Mouse (Mus musculus) forebrain, embryonic 16.5 days (tissue): Measurements from ENCODE around the gene 3110082I17Rik. TPM values are rescaled to one million over a fixed set of nuclear protein-coding genes. Genes with fewer than 3 reads are reported as not detected.

Experiments used
- ATAC-seq: fragments of 200-750 bp; cut with Nextera tagmentation; 2 replicates; pipeline ENCODE4 v1.8.0; 2017; ENCODE audit warnings: mild to moderate bottlenecking, moderate library complexity
- H3K27ac ChIP-seq: fragments of 300-500 bp; sonication (generic); 2 replicates; pipeline ENCODE4 v1.5.1; 2014; ENCODE audit warnings: low read length, control low read depth
- H3K27me3 ChIP-seq: fragments of 300-500 bp; sonication (generic); replicated peaks from 2 replicates; pipeline ENCODE4 v1.6.1; 2014; ENCODE audit warnings: low read length; ENCODE audit not compliant: control insufficient read depth, insufficient read depth
- H3K36me3 ChIP-seq: fragments of 300-500 bp; sonication (generic); 2 replicates; pipeline ENCODE4 v1.6.1; 2014; ENCODE audit not compliant: control insufficient read depth, insufficient read depth
- H3K4me1 ChIP-seq: fragments of 300-500 bp; sonication (generic); replicated peaks from 2 replicates; pipeline ENCODE4 v1.6.1; 2014; ENCODE audit warnings: low read length; ENCODE audit not compliant: control insufficient read depth, insufficient read depth
- H3K4me2 ChIP-seq: fragments of 300-500 bp; sonication (generic); 2 replicates; pipeline ENCODE4 v1.6.1; 2014; ENCODE audit warnings: mild to moderate bottlenecking, low read length, control low read depth
- H3K4me3 ChIP-seq: fragments of 300-500 bp; sonication (generic); replicated peaks from 2 replicates; pipeline ENCODE4 v1.5.1; 2014; ENCODE audit warnings: mild to moderate bottlenecking, low read length, control low read depth
- H3K9ac ChIP-seq: fragments of 300-500 bp; sonication (generic); replicated peaks from 2 replicates; pipeline ENCODE4 v1.6.1; 2014; ENCODE audit warnings: low read depth, low read length, control low read depth
- H3K9me3 ChIP-seq: fragments of 300-500 bp; sonication (generic); 2 replicates; pipeline ENCODE4 v1.6.1; 2016; ENCODE audit warnings: low read length; ENCODE audit not compliant: control insufficient read depth
- WGBS: fragments of 180-500 bp; shearing (Covaris S2); extraction: QIAGEN DNeasy Blood & Tissue Kit; methylation state at CpG from one replicate; pipeline ENCODE4 v1.1.7; 2014; 5-methylcytosine and 5-hydroxymethylcytosine counted together
- polyA plus RNA-seq: library from polyadenylated mRNA; unstranded; fragments of >200 nt; fragmentation: Nextera tagmentation; extraction: Ambion mirVana; gene quantifications from 2 replicates; pipeline ENCODE4 v1.2.1, GENCODE M21; 2015

The 3110082I17Rik gene
- polyA plus RNA-seq, result 21.4 and 22.7 TPM in 2 replicates

DNA sequence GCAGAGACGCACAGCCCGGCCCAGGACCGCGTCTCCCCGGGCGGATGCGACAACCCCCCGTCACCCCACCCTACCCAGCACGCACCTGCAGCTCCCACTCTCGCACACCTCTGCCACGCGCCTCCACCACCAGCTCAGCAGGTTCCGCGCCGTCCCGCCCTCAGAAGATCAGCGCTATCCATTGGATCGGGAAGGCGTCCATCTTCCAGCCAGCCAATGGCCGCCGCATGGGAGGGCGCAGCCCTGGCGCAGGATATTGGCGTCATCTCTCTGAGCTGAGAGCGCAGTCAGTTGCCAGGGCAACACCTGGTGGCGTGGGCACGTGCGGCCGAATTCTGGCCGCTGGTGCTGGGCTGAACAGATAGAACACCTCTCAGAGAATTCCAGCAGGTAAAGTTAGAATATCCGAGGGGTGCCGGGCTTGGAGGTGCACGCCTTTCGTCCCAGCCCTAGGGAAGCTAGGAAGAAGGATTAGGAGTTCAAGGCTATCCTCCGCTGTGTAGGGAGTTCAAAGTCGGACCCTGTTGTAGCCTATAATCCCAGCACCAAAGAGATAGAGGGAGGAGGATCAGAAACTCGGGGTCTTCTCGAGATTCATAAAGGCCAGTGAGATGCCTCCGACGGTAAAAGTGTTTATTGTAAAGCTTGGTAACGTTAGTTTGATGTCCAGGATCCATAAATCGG is at the start of gene 3110082I17Rik:
Gene 3110082I17Rik, minus strand, starts transcription at position 144 of the 684 bp plus-strand sequence.
- H3K36me3 ChIP-seq, result no peaks in the 10 kb centered on the region
- H3K4me2 ChIP-seq, result peak within 1 kb of the TSS; percentile 85
- H3K27me3 ChIP-seq, result no peaks in the 10 kb centered on the region
- peak; percentile 99 for ATAC-seq
- H3K9me3 ChIP-seq, result no peaks in the 10 kb centered on the region
- H3K4me1 ChIP-seq, result peaks cover 15% of the 10 kb centered on the region
- no peak within 1 kb of the TSS for H3K27ac ChIP-seq
- peak within 1 kb of the TSS; percentile 71 for H3K4me3 ChIP-seq
- 3% methylated on average over 42 of the region's 42 CpGs for WGBS
- peak within 1 kb of the TSS; percentile 67 for H3K9ac ChIP-seq

DNA sequence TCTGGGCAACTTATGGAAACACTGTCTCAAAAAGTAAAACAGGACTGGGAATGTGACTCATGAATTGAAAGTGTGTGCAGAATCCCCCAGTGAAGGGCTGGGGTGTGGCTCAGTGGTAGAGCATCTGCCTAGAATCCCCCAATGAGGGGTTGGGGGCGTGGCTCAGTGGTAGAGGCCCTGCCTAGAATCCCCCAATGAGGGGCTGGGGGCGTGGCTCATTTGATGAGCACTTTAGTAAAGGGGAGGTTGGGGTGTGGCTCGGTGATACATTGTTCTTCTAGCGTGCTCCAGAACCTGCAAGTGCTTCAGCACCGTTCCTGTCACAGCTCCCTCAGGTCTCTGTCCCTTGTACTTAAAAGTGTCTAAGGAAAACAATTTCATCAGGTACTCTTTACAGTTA is 45.9 kb upstream of the 3110082I17Rik start:
- Histone ChIP-seq H3K27me3 (peaks cover 20% of the 10 kb centered on the region), H3K27ac (no peak overlapping the region), H3K9ac (no peak overlapping the region), H3K4me3 (no peak overlapping the region), H3K4me1 (no peaks in the 10 kb centered on the region), H3K36me3 (no peaks in the 10 kb centered on the region), H3K4me2 (no peak overlapping the region), H3K9me3 (no peaks in the 10 kb centered on the region)
- no peak for ATAC-seq
- WGBS, result 21% methylated on average over 5 of the region's 5 CpGs

DNA sequence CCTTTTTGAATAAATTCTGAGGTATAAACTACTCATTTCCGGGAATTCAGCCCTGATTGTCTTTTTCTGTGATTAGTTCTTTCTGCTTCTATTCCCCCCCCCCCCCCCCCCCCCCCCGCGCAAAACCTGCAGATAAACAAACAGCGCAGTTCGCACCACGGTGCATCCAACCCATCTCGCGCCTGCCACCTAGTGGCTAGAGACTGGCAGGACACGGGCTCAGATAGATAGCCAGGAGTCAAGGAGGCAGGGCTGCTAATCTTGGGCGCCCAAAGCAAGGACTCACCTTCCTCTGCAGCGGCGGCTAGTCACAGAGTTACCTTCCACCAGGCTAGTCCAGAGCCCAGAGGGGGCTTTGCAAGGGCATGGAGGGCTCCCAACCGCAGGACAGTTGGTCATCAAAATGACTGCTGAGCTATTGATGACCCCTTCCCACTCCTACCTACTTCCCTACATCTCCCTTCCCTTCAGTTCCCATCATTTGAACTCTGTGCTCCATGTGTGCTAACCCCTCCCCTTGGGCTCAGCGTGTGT is 44.8 kb upstream of the 3110082I17Rik start:
- WGBS, result 5% methylated on average over 12 of the region's 14 CpGs
- H3K9ac ChIP-seq, result no peak overlapping the region
- H3K4me3 ChIP-seq, result no peak overlapping the region
- no peak overlapping the region for H3K4me2 ChIP-seq
- peaks cover 15% of the 10 kb centered on the region for H3K27me3 ChIP-seq
- no peak overlapping the region for H3K27ac ChIP-seq
- H3K36me3 ChIP-seq, result no peaks in the 10 kb centered on the region
- H3K4me1 ChIP-seq, result no peaks in the 10 kb centered on the region
- ATAC-seq, result no peak
- H3K9me3 ChIP-seq, result no peaks in the 10 kb centered on the region

DNA sequence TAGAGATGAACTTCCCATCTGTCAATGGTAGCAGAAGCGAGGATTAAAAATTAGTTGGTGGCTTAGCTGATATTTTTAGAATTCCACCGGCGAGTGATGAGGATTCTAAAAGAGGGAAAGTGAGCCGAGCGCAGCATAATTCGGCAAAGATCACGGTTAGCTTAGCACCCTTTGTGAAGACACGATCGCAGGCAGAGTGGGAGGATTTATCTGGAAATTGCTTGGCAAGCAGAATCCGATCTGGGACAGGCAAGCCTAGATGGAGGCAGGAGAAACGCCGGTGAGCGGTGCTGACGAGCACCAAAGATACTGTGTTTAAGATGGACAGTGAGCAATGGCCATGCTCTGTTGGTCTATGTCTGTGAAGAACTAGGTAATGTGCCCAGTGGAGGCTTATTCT is 42.0 kb upstream of the 3110082I17Rik start:
- Histone ChIP-seq H3K4me3 (no peak overlapping the region), H3K9me3 (no peaks in the 10 kb centered on the region), H3K27ac (no peak overlapping the region), H3K4me2 (no peak overlapping the region), H3K36me3 (no peaks in the 10 kb centered on the region), H3K9ac (no peak overlapping the region), H3K27me3 (peaks cover 6% of the 10 kb centered on the region), H3K4me1 (no peaks in the 10 kb centered on the region)
- ATAC-seq, result no peak
- WGBS, result 78% methylated on average over 14 of the region's 14 CpGs

DNA sequence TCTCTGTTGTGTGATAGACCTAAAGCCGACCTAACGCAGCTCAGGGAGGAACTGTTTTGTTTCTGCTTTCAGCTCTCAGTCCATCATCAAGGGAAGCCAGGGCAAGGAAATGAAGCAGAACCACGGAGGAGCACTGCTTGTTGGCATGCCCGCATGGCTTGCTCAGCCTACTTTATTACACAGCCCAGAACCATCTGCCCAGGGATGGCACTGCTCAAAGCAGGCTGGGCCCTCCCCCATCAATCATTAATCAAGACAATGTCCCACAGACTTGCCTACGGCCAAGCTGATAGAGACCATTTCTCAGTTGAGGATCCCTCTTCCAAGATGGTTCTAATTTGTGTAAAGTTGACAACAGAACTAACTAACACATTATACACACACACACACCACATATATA is 38.5 kb upstream of the 3110082I17Rik start:
- Histone ChIP-seq H3K9ac (no peak overlapping the region), H3K9me3 (no peaks in the 10 kb centered on the region), H3K27ac (no peak overlapping the region), H3K4me1 (no peaks in the 10 kb centered on the region), H3K4me3 (no peak overlapping the region), H3K36me3 (no peaks in the 10 kb centered on the region), H3K4me2 (no peak overlapping the region), H3K27me3 (no peaks in the 10 kb centered on the region; the same call in 1 of the 2 replicates)
- WGBS, result 63% methylated on average over 5 of the region's 5 CpGs
- ATAC-seq, result no peak

DNA sequence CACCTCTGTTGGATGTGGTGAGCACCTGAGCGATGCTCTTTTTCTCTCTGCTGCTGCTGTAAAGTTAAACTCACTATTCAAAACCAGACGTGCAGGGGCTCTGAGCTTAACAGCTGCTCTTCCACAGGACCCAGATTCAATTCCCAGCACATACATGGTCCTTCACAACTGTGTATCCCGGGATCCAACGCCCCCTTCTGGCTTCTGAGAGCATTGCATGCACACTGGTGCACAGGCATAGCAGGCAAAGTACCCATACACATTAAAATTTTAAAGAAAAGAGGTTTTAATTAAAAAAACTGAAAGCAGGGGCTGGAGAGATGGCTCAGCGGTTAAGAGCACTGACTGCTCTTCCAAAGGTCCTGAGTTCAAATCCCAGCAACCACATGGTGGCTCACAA is 36.6 kb upstream of the 3110082I17Rik start:
- no peak for ATAC-seq

DNA sequence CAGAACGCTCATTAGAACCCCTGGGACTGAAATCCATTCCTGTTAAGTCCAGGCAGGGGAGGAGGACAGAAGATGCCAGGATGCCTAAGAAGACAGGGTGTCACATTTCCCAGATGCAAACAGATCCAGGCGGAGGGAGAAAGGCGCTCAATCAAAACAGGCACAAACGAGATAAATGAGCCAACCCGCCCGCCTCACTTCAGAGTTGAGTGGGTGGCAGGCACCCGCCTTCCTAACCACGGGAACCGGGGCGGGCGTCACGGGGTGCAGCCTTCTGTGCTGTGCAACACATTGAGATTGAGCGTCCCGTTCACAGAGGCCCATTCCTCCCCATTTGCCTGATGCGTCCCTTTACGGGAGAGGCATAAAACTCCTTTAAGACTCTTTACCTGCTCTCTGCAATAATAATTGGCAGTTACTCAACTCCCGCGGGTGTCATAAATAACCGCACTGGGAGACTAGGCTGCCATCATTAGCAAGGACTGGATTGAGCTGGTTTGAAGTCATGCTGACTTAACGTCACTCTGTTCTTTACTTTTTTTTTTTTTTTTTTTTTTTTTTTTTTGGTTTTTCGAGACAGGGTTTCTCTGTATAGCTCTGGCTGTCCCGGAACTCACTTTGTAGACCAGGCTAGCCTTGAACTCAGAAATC is 34.8 kb upstream of the 3110082I17Rik start:
- no peaks in the 10 kb centered on the region for H3K4me1 ChIP-seq
- no peaks in the 10 kb centered on the region for H3K9me3 ChIP-seq
- H3K4me3 ChIP-seq, result no peak overlapping the region
- no peak overlapping the region for H3K27ac ChIP-seq
- 65% methylated on average over 22 of the region's 22 CpGs for WGBS
- H3K27me3 ChIP-seq, result no peaks in the 10 kb centered on the region; the same call in 1 of the 2 replicates
- ATAC-seq, result no peak
- no peak overlapping the region for H3K9ac ChIP-seq
- no peak overlapping the region for H3K4me2 ChIP-seq
- H3K36me3 ChIP-seq, result no peaks in the 10 kb centered on the region

More for the DNA sequence above, 36.6 kb upstream of the 3110082I17Rik start:
- Histone ChIP-seq H3K9ac (no peak overlapping the region), H3K27ac (no peak overlapping the region), H3K4me3 (no peak overlapping the region), H3K4me1 (no peaks in the 10 kb centered on the region), H3K36me3 (no peaks in the 10 kb centered on the region), H3K9me3 (no peaks in the 10 kb centered on the region), H3K4me2 (no peak overlapping the region), H3K27me3 (no peaks in the 10 kb centered on the region; the same call in 1 of the 2 replicates)
- WGBS, result 62% methylated on average over 5 of the region's 5 CpGs

DNA sequence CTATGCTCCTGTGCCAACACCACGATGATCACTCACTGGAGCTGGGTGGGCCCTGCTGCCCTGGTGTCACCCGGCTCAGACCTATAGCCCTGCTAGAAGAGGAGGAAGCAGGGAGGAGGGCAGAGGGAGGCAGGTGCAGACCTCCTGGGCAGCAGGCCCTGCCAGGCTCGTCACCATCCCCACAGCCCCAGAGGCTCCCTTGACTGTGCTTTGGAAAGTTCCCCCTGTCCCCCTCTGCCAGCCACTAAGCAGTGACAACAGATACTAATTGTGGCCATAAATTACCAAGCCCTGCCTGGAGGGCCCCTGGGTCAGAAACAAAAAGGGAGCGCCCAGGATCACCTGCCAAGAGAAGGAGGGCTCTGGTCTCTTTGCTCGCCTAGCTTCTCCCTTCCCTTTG is 33.4 kb upstream of the 3110082I17Rik start:
- WGBS, result 68% methylated on average over 5 of the region's 5 CpGs
- H3K27me3 ChIP-seq, result no peaks in the 10 kb centered on the region; the same call in 1 of the 2 replicates
- no peak overlapping the region for H3K27ac ChIP-seq
- H3K36me3 ChIP-seq, result no peaks in the 10 kb centered on the region
- no peaks in the 10 kb centered on the region for H3K4me1 ChIP-seq
- no peak overlapping the region for H3K4me2 ChIP-seq
- H3K4me3 ChIP-seq, result no peak overlapping the region
- no peaks in the 10 kb centered on the region for H3K9me3 ChIP-seq
- no peak overlapping the region for H3K9ac ChIP-seq
- ATAC-seq, result no peak

DNA sequence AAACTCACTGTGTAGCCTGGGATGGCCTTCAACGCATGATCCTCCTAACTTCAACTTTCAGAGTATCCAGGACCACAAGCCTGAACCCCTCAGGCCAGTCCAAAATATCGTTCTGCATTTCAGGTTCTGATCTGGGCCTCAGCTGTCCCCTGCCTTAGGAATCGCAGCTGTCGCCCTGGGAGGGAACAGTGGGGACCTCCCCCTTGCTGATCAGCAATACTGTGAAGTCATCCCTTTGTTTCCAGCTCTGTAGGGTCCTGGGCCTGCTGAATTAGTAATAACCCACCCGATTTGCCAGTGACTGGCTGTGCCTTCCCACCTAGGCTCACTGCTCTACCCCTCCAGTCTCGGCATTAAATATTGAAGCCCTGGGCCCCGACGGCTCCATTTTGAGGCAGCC is 31.0 kb upstream of the 3110082I17Rik start:
- WGBS, result 53% methylated on average over 8 of the region's 8 CpGs
- Histone ChIP-seq H3K36me3 (no peaks in the 10 kb centered on the region), H3K4me3 (no peak overlapping the region), H3K9ac (no peak overlapping the region), H3K27me3 (0 out of 2 replicates have a peak, but pooled peaks cover 3% of the 10 kb centered on the region), H3K4me1 (no peaks in the 10 kb centered on the region), H3K4me2 (no peak overlapping the region), H3K9me3 (peaks cover 5% of the 10 kb centered on the region; the same call in 1 of the 2 replicates), H3K27ac (no peak overlapping the region)
- ATAC-seq, result no peak
